Mouse (Mus musculus) common myeloid progenitor, adult 5-6 weeks (primary cell): ENCODE measurements around the gene Ralgapa2. TPM values are rescaled to one million over a fixed set of nuclear protein-coding genes. Genes with fewer than 3 reads are reported as not detected.

Source experiments
- ATAC-seq: replicated peaks from 2 replicates; pipeline ENCODE4 v1.8.0; 2016; ENCODE audit warnings: low read depth, mild to moderate bottlenecking, moderate TSS enrichment, inconsistent platforms; ENCODE audit not compliant: poor library complexity, severe bottlenecking
- total RNA-seq: library from RNA; stranded (forward); fragments of 200-1000, 187-1606 nt; gene quantifications from 2 replicates; pipeline ENCODE4 v1.2.3, GENCODE M21; 2017

Gene Ralgapa2
- total RNA-seq = 24.2 and 28.2 TPM in 2 replicates

DNA sequence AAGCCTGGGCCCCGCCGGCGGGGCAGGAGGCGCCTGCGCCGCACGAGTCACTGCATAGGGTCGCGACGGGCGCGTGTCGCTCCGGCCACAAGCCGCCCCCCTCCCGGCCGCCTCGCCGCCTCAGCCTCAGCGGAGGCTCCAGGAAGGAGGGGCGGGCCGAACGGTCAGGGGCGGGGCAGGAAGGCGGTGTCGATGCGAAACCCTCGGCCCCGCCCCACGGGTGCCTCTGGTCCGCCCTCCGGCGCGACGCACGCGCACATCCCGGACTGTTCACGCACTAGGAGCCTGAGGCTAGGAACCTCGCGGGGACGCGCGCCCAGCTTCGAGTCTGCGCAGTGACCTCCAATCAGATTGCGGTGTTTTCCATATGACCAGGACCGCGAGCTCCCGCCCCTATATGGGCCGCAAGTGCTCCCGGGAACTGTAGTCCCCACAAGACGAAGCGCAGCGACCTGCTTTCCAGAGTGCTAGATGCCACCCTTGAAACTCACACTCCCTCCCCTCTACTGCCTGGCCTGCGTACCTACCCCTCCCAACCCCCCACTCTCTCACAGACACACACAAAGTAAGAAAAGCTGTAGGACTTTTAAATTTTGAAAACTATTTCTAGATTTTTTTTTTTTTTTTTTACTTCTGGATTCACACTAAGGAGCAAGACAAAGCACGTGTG, at the start of gene Ralgapa2:
Gene Ralgapa2 (minus strand): TSS at position 434 of the 670 bp plus-strand sequence.
- ATAC-seq = peak; percentile 94

DNA sequence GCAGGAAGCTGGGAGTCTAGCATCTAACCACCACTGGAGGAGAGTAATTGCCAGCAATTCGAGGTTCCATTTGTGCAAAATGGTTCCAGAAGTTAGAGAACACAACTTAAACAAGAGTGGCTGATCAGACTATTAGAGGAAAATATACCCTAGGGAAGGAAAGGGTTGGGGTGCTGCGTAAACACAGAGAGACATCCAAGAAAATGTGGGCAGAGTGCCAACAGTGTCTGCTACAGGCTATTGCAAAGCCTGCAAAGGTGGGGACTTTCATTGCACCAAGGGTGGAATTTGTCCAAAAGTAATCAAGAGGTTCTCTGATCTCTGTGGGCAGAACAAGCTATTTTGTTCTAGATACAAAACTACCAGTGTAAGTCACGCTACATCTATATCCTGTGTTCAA, 49.4 kb upstream of the Ralgapa2 start:
- no peak for ATAC-seq

DNA sequence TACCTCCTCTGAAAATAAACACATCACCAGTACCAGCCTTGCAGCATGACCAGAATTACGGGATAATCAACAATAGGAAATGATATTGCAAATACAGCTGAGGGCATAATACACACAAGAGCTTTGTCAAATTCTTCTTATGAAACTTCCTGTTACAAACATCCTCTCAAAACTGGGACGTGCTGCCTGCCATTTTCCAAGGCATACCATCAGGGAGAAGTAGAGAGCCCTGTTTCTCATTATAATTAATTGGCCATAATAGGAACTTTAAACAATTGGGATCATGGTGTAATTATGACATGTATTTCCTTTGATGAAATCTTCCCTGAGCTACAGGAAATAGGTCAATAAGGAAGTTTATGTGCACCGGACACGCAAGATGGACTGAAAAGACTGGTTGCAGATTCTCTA, 48.5 kb upstream of the Ralgapa2 start:
- peak; percentile 74 for ATAC-seq

- ATAC-seq = no peak
Measured at GRCm38 (mm10) chr2:146556148-146556547, 44.0 kb upstream of the Ralgapa2 start.

- no peak for ATAC-seq
Measured at GRCm38 (mm10) chr2:146555351-146555750, 43.2 kb upstream of the Ralgapa2 start.

- no peak for ATAC-seq
Measured at GRCm38 (mm10) chr2:146553701-146554100, 41.6 kb upstream of the Ralgapa2 start.

- ATAC-seq = no peak
Measured at GRCm38 (mm10) chr2:146551818-146552217, 39.7 kb upstream of the Ralgapa2 start.

DNA sequence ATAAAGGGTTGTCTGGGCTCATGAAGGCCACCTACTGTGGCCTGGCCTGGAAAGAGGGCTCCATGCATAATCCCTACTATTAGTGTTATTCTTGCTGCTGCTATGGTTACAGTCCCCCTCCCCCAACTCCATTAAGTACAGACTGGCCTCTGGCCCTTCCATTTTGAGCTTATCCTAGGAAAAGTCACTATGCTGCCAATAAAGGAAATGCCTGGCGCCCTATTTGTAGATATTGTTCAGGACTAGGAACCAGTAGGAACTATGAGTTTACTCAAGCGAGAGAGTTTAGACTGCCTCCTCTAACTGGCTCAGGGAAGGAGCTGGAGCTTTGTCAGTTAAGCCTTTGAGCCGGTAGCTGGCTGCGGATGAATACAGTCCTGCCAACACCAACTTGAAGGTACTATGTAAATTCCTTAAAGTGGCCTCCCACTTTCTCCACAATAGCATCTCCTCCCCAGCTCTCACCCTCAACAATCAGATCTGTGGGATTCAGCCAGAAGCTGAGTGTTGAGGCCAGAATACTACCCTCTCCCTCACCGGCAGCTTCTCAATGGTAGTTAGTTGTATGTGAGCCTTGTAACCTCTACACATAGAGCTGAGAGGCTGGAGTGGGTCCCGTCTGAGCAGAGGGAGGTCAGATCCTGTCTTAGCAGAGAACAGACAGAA, 37.1 kb upstream of the Ralgapa2 start:
- no peak for ATAC-seq

- no peak for ATAC-seq
Measured at GRCm38 (mm10) chr2:146544155-146544814, 32.1 kb upstream of the Ralgapa2 start.

- peak; percentile 55; the same call in 1 of the 2 replicates for ATAC-seq
Measured at GRCm38 (mm10) chr2:146533118-146533949, 21.2 kb upstream of the Ralgapa2 start.

DNA sequence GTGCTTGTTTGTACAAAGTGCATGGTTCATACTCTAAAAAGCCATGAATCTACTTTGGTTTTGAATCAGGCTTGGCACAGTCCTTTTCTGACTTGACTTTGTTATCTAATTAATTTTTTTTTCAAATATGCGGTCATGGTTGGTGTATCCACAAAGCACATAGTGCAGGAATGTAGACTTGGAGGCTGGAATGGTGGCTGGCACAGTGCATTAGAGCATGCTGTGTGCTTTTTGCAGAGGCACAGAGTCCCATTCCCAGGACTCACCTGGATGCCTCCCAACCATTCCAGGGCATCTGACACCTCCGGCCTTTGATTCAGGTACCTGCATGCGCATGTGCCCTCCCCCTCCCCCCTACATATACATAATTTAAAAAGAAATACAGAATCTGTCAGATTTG, 20.3 kb upstream of the Ralgapa2 start:
- no peak for ATAC-seq

DNA sequence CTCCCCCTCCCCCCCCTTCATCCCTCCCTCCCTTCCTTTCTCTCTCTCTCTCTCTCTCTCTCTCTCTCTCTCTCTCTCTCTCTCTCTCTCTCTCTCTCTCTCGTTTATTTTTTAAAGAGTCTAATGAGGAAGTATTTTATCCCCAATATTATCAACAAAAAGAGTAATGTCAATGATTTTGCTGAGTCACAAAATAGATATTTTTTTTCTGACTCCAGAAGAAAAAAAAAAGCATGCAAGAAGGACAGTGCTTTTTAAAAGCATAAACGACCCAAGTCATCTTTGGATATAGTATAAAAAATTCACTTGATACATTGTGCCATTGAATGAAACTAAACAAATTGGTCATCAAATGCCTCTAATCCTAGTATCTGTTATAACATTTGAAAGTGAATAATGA, 13.3 kb upstream of the Ralgapa2 start:
- no peak for ATAC-seq

DNA sequence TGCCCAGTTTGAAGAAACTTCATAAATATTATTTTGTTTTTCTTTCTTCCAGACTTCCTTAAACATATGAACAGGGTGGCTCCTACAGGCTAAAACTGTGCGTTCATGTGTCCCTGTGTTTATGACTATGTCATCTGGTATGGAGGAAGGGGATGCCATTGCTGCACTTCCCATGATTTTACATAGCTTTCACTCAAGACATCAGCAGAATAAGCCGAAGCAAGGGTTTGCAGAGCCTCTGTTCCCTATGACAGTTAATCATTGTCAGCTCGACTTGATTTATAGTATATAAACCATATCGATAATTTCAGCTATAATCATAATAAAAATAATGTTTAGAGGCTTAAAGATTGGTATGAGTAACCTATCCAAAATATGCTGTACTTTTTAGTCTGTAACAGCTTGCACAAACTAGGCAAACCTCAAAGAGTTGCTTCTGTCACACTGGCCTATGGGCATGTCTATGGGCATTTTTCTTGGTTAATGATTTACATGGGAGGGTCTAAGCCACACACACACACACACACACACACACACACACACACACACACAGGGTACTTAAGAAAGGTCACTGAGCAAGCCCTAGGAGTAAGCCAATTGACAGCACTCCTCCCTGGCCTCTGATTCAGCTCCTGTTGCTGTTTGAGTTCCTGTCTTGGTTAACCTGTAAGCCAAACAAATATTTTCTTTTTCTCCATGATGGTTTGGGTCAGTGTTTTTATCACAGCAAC, 12.7 kb upstream of the Ralgapa2 start:
- ATAC-seq = no peak

- ATAC-seq = peak; percentile 83
Measured at GRCm38 (mm10) chr2:146516894-146517293, 4.8 kb upstream of the Ralgapa2 start.

- ATAC-seq = no peak
Measured at GRCm38 (mm10) chr2:146515081-146515480, 2.9 kb upstream of the Ralgapa2 start.

DNA sequence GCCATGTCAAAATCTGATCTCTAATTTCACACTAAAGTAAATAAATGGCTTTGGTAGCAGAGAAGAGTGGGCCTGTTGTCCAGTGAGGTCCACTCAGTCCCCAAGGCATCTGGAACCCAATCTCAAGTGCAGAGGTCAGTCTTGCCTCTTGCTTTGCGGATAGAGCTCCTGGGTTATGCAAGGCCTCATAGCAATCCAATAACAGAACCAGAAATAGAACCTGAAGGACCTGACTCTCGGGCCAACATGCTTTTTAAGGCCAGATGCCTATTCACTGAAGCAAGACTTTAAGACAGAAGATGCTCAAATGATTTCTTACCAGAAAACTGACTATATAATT, 407 bp upstream of the Ralgapa2 start:
- no peak for ATAC-seq

DNA sequence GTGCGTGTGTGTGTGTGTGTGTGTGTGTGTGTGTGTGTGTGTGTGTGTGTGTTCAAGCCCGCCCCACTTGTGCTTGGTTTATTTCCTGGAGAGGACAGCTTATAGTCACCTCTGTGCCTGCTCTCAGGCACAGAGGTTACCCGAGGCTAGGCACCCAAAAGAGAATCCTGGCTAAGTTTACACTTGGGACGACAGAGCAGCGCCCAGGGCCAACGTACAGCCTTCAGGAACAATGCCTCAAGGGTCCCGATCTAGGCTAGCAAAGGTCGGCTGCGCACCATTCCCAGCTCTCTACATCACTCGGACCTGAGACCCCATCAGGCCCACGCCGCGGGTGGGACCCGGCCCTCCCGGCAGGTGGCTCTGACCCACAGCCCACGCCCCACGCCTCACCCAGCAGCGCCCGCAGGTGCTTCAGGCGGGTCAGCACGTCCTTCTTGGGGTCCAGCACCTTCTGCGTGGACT, 711 bp downstream of the Ralgapa2 start:
- ATAC-seq = no peak

GRCm38 (mm10) chr2:146510780-146511179, 1.4 kb downstream of the Ralgapa2 start:
- ATAC-seq = no peak

GRCm38 (mm10) chr2:146502578-146503311, 9.4 kb downstream of the Ralgapa2 start:
- peak; percentile 49 for ATAC-seq
